Mouse (Mus musculus): ENCODE measurements around the gene 2310011J03Rik.
"Not testable (repeated sequence)": the region's sequence is repeated elsewhere in the genome, so short reads cannot be mapped to it uniquely, and the experiment has no call there.

2310011J03Rik gene

DNA sequence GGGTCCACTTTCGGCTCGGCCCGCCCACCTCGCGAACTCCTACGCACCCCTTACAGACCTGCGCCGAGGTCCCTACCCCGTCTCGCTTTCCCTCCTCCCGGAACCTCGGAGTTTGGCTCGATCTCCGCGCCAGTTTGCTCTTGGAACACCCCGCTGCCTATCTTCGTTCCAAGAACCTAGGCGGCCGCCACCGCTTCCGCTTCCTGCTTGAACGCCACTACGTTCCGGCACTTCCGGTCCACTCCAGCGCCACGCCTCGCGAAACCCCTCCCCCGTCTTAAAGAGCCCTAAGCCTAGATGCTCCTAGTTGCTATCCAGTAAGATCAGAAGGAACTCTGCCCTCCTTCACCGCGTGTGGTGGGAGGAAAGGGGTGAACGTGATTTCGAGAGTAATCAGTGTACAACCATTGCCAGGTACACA, at the start of gene 2310011J03Rik:
Gene 2310011J03Rik, minus strand, starts transcription at position 198 of the 421 bp plus-strand sequence.
- peak; percentile 97 for DNase-seq (ENCODE audit: low read depth, low spot score)

DNA sequence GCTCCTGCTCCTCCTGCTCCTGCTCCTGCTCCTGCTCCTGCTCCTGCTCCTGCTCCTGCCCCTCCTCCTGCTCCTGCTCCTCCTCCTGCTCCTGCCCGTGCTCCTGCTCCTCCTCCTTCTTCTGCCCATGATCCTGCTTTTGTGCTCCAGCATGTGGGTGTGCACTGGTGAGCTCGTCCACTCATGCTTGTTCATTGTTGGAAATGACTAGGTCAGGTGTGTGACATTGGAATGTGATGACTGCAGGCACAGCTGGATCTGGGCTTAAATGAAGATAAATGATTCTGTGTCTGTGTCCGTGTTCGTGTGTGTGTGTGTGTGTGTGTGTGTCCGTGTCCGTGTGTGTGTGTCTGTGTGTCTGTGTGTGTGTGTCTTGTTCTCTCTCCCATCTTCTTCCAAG, 48.1 kb upstream of the 2310011J03Rik start:
- DNase-seq (ENCODE audit: low read depth, low spot score) = no peak

- no peak for DNase-seq (ENCODE audit: low read depth, low spot score)
Observed at GRCm38 (mm10) chr10:80367954-80368353, 47.6 kb upstream of the 2310011J03Rik start.

GRCm38 (mm10) chr10:80365736-80366135, 45.4 kb upstream of the 2310011J03Rik start:
- DNase-seq (ENCODE audit: low read depth, low spot score) = no peak

DNA sequence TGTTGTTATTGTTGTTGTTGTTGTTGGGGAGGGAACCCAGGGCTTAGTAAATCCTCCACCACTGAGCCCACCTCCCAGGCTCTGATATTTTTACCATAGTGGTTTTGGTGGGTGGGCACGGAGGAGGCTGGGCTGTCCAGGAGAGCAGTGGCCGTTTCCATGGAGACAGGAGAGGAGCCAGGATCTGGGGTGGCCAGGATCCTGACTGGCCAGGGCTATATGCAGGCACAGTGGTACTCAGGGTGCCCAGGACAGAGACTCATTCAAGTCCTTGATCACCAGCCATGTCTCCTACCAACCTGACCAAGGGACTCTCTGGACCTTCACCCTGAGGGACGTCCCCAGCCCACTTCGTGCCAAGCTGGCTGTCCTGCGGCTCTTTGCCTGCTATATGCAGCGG, 43.4 kb upstream of the 2310011J03Rik start:
- no peak for DNase-seq (ENCODE audit: low read depth, low spot score)

DNA sequence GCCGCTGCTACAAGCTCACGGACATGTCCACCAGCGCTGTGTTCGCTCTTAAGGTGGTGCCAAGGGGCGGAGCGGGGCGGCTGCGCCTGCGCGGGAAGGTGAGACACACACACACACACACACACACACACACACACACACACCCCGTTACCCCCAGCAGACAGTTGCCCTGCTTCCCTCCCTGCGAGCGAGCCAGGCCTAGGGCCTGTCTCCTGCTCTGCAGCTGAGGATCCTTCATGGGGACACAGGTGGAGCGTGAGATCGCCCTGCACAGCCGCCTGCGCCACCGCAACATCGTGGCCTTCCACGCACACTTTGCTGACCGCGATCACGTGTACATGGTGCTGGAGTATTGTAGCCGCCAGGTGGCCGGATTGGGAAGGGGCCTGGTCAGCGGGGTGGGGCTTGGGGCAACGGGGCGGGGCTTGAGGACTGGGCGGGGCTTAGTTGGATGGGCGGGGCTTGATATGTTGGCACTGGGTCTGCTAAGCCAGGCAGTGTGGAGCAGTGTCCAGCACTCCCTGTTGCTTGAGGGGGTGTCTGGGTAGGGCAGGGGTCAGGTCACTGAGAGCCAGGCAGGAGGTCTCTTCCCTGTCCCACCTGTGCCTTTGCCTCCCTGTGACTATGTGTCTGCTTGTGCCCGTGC, 37.8 kb upstream of the 2310011J03Rik start:
- peak; percentile 80 for DNase-seq (ENCODE audit: low read depth, low spot score)

- peak; percentile 69 for DNase-seq (ENCODE audit: low read depth, low spot score)
Observed at GRCm38 (mm10) chr10:80357336-80357735, 37.0 kb upstream of the 2310011J03Rik start.

DNA sequence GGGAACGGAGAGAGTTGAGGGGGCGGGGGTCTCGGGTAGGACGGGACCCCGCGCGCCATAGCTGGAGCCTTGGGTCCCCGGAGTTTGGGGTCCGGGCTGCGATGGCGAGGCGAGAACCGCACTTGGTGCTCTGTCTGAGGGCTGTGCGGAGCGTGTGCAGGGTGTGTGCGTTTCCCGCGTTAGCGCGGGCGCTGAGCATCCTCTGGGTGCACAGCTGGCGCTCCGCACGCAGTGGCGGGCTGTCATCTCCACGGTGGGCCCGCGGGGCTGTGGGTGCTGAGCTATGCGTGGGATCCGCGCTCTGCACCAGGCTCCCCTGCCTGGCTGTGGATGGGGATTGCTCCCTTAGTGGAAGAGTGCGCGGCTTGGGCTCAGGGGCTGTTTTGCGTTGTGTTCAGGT, 36.4 kb upstream of the 2310011J03Rik start:
- peak; percentile 44 for DNase-seq (ENCODE audit: low read depth, low spot score)

GRCm38 (mm10) chr10:80356001-80356682, 35.8 kb upstream of the 2310011J03Rik start, which contains the start of gene Plk5:
Gene Plk5 (plus strand): TSS chr10:80356459.
- peak; percentile 80 for DNase-seq (ENCODE audit: low read depth, low spot score)

GRCm38 (mm10) chr10:80355431-80355830, 35.1 kb upstream of the 2310011J03Rik start:
- peak; percentile 91 for DNase-seq (ENCODE audit: low read depth, low spot score)

GRCm38 (mm10) chr10:80352727-80353126, 32.4 kb upstream of the 2310011J03Rik start:
- DNase-seq (ENCODE audit: low read depth, low spot score) = no peak

GRCm38 (mm10) chr10:80351896-80352295, 31.6 kb upstream of the 2310011J03Rik start:
- DNase-seq (ENCODE audit: low read depth, low spot score) = no peak

GRCm38 (mm10) chr10:80350292-80350691, 30.0 kb upstream of the 2310011J03Rik start:
- DNase-seq (ENCODE audit: low read depth, low spot score) = peak; percentile 85

- DNase-seq (ENCODE audit: low read depth, low spot score) = no peak
Observed at GRCm38 (mm10) chr10:80348981-80349380, 28.6 kb upstream of the 2310011J03Rik start.

GRCm38 (mm10) chr10:80348244-80348781, 28.0 kb upstream of the 2310011J03Rik start, which contains the start of gene Adamtsl5:
Gene Adamtsl5 (minus strand): TSS chr10:80348412.
- peak; percentile 46 for DNase-seq (ENCODE audit: low read depth, low spot score)

- DNase-seq (ENCODE audit: low read depth, low spot score) = no peak
Observed at GRCm38 (mm10) chr10:80347514-80347967, 27.2 kb upstream of the 2310011J03Rik start.

GRCm38 (mm10) chr10:80345929-80346328, 25.6 kb upstream of the 2310011J03Rik start:
- DNase-seq (ENCODE audit: low read depth, low spot score) = not testable (repeated sequence)

- DNase-seq (ENCODE audit: low read depth, low spot score) = no peak
Observed at GRCm38 (mm10) chr10:80345122-80345521, 24.8 kb upstream of the 2310011J03Rik start.

- peak; percentile 69 for DNase-seq (ENCODE audit: low read depth, low spot score)
Observed at GRCm38 (mm10) chr10:80344131-80344661, 23.9 kb upstream of the 2310011J03Rik start.

GRCm38 (mm10) chr10:80343425-80343895, 23.1 kb upstream of the 2310011J03Rik start:
- no peak for DNase-seq (ENCODE audit: low read depth, low spot score)

DNA sequence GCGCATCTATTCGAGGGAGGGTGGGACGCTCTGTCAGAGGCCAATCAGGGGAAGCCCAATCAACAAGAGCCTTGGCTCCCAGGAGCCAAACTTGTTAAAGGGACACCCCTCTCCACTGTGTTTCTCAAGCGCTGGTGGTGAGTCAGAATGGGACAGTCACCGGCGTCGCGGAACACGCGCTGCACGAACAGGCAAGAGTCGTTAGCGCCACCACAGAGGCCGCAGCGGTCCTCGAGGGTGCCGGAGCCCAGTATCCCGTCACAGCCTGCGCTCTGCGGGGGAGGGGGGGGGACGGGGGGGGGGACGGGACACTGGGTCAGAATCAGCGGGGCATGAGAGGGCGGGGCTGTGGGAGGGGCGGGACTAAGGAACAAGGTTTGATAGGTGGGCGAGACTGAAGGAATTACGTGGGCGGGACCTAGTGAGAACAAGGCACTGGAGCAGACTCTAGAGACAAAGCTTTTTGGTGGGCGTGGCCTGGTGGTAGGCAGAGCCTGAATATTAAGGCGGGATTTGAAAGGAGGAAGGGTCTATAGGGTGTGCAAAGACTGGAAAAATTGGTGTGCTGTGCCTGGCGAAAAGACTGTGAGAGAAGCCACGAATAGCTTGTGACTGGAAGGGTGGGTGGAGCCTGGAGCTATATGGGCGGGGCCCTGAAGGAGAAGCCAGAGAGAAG, 22.6 kb upstream of the 2310011J03Rik start:
- DNase-seq (ENCODE audit: low read depth, low spot score) = peak; percentile 79
